Mouse (Mus musculus) heart, postnatal 14 days (tissue): ENCODE data around the gene Treml2. TPM values are rescaled to one million over a fixed set of nuclear protein-coding genes. Genes with fewer than 3 reads are reported as not detected.

Experiments
- DNase-seq, 2 experiments: peaks; one replicate each; pipeline ENCODE4 v3.0.0; 2021 to 2022
- intact Hi-C: fragments of 180-260 bp; cut with DNase I; formaldehyde crosslinking; loops from one replicate; pipeline ENCODE4 v1.15.1; 2025
- long read RNA-seq, 2 experiments: library from polyadenylated mRNA; stranded (forward); transcript quantifications; one replicate each; pipeline ENCODE4 v2.0.0; 2021
- total RNA-seq, 2 experiments: library from RNA; stranded (reverse); gene quantifications; 2 replicates each; pipeline ENCODE4 v1.2.3; 2021

Gene Treml2
- under 1 TPM; 0.53 to 1.00 TPM for total RNA-seq
- long read RNA-seq, experiment 1, result 0 reads
- long read RNA-seq, experiment 2, result 0 reads

DNA sequence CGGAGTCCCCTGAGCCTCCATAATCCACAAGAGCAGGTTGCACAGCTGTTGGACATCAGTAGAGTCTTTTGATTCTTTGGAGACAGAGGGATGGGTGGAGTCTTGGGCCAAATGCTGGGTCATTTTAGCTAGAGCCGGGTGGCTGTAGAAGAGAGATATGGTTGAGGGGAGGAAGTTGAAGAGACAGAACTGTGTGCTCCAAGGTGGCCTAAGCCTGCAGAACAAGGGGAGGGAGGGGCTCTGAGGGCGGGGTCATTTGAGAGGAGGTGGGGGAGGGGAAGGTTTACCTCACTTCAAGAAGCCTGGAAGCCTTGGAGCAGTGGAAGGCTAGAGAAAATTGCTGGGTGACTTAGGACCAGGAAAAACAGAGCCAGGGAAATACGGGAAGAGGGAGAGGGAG lies at the start of gene Treml2:
Gene Treml2, plus strand, starts transcription at position 296 of the 400 bp plus-strand sequence.
- intact Hi-C loops, result no loop called here
- DNase-seq, result no peak

DNA sequence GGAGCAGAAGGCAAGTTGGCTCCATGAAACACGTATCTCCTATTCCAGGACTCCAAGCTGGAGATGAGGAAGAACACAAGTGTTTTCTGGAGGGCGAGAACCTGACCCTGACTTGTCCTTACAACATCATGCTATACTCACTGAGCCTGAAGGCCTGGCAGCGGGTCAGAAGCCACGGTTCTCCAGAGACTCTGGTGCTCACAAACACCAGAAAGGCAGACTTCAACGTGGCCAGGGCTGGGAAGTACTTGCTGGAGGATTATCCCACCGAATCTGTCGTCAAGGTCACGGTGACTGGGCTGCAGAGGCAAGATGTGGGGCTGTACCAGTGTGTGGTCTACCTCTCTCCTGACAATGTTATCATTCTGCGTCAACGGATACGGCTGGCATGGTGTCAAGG lies 49.8 kb upstream of the Treml2 start:
- intact Hi-C loops, result no loop called here
- DNase-seq, result no peak

DNA sequence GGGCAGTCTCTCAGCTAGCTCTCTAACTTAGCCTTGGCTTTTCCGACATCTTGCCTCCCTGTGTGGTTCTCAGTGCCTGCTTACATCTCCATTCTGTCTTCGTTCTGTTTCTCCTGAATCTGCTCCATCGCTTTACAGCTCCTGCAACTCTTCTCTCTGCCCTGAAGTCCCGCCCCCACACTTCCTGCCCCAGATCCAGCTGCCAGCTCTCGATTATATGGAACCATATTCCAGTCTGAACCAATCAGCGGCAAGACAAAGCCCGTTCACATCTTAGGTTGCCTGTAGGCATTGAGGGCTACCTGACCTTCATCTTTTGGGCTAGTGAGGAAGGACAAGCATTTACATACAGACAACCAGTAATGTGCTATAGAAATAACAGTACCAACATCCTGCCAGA lies 48.7 kb upstream of the Treml2 start:
- intact Hi-C loops, result no loop called here
- DNase-seq, result no peak

DNA sequence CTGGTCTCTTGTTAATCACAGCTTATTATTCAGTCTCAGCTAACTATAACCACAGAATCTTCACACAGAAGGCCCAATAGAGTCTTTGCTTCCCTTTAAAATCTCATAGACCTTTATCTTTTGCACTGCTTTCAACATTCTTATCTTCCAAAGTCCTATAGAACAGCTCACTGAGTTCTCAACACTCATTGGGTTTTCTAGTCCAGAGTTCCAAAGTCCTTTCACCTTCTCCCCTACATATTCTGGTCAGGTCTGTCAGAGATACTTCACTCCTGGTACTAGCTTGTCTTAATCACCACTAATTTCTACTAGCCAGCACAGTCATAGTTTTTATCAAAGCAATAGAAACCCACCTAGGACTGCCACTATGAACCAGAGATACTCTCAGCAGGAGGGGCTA lies 42.7 kb upstream of the Treml2 start:
- intact Hi-C loops, result no loop called here
- no peak for DNase-seq

DNA sequence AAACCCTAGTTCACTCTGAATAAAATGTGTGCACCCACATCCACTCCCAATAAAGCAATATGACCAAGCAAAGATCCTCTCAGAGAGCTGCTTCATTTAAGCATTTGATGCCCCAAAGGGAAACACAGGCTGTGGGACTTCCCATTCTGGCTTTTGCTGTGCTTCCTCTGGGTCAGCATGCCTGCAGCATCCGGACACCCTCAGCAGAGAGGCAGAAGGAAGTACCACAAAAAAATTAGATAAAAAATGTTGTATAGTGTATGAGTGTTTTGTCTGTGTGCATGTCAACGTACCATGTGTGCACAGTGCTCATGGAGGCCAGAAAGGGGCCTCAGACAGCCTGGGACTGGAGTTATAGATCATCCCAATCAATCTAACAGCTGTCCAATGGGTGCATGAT lies 37.4 kb upstream of the Treml2 start:
- no peak for DNase-seq

DNA sequence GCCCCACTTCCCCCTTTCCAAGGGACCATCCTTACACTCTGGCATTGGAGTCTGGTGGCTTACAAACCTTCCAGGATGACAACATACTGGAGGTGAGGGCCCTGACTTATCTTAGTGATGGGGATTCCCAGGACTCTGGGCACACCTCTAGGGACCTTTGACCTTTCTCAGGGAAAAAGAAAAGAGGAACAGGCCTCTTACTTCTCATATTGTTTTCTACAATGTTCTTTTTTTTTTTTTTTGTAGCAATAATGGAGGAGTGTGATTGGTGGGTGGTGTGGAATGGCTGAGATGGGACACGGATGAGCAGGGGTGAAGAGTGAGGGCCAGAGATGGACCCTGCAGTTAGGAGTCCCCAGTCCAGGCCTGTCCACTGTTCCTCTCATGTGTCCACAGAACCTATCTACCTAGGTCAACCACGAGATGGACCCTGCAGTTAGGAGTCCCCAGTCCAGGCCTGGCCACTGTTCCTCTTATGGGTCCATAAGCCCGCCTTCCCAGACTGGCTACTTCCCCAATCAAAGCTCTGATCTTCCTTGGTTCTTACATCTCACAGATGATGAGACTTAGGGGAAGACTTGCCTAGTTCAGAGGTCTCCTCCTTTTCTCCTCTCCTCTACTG lies 35.4 kb upstream of the Treml2 start, which contains the start of gene Treml4:
Gene Treml4, plus strand, starts transcription at position 555 of the 622 bp plus-strand sequence.
- intact Hi-C loops, result no loop called here
- DNase-seq, result no peak

More for the DNA sequence above, 37.4 kb upstream of the Treml2 start:
- intact Hi-C loops, result no loop called here

DNA sequence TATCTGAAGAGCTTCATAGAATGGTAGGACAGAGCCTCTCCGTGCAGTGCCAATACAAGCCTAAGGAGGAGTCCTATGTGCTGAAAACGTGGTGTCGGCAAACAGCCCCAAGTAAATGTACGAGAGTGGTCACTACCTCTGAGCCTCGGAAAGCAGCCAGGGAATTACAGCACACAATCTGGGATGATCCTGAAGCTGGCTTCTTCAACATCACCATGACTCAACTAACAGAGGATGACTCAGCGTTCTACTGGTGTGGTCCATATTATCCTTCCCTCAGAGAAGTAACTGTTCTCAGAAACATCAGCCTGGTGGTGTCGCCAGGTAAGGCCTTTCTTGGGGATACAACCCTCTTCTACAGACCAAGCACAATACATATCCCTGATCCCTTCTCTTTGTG lies 34.6 kb upstream of the Treml2 start:
- DNase-seq, result no peak
- intact Hi-C loops, result no loop called here

DNA sequence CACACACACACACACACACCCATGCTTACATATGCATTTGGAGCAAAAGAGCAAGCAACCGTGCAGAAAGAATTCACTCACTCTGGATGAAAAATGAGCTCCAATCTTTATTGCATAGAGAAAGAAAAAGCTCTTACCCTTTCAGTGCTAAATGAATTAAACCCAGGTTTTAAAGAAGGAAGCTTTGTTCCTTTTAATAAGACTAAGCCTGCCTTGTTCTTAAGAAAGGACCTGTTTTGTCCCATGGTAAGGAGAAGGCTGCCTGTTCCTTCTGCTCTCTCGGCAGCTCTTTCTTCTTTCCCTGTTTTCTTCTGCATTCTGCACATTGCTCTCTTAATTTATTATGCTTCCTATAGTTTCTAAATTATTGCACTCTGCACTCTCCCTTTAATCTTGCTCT lies 33.2 kb upstream of the Treml2 start:
- intact Hi-C loops, result no loop called here
- DNase-seq, result no peak

DNA sequence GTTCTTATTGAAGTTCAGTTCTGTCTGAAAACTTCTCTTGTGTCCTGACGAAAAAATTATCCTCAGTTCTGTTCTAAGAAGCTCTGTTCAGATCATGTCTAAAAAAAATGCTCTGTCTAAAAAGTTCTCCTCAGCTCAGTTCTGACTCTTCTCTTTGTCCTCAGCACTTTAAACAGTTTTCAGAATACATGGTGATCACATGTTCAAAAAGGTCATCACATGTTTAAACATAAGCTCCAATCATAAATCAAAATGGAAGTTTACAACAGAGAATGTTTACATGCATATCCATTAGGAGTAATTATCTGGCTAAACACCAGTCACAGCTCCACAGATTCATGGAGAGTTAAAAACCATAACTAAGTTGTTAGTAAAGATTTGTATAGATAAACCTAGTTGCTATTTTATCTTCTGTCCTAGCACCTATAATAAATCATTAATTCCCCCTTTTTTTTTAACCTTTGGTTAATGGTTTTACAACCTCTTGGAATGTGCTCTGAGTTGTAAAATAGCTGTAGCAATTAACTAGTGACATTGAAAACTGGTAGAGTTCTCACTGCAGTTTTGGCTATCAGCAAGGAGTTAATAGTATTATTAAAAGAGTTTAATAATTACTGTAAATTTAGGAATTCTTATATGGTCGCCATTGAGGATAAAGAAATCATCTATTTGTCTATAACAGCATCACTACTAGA lies 32.5 kb upstream of the Treml2 start:
- no peak for DNase-seq
- intact Hi-C loops, result no loop called here

DNA sequence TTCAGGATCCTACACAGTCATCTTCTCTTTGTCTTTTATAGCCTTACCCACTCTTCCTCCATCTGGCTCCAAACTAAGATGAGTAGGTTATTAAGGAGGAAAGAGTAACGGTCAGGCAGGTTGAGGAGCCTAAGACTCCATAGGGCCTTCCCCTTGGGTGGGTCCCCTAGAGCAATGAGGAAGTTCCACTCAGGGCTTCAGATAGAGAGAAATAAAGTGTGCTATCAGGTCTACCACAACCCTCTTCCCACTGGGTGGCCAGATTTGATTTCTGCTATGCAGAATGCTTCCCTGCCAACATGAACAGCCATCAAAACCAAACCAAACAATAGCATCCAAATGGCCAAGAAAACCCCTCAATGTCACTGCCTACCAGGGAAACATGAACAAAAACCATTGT lies 31.7 kb upstream of the Treml2 start:
- intact Hi-C loops, result no loop called here
- DNase-seq, result no peak

DNA sequence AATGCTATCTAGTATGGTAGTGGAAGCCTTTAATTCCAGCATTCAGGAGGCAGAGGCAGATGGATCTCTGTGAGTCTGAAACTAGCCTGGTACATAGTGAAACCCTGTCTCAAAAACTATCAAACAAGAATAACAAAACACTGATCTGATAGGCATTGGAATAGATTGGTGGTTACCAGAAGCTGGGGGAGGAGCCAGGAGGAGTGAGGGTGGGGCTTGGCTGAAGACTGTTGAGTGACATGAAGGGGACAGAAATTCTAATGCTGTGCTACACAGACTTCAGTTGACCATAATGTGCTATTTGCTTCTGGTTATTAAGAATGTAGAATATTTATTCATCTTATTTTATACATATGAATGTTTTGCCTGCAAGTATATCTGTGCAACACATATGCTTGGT lies 31.0 kb upstream of the Treml2 start:
- intact Hi-C loops, result no loop called here
- no peak for DNase-seq

DNA sequence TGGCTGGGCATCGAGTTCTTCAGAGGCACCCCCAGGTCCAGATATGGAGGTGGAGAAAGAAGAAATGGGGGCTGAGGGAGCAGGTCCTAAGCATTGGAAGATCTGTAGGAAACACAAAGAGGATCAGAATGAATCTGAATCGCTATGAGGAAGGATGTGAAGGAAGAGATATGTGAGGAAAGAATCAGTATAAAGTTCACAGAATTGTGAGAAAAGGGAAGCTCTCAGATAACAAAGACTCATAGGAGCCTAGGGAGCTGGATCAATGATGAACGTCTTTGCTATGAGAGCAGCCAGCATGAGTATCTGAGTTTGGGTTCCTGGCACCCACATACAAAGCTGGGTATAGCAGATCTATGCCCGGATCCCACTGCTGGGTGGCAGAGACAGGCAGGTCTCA lies 29.5 kb upstream of the Treml2 start:
- no peak for DNase-seq
- intact Hi-C loops, result loop anchor here (5.0 kb wide), 1 partner anchor 332 kb away; no protein-coding TSS in a partner anchor

DNA sequence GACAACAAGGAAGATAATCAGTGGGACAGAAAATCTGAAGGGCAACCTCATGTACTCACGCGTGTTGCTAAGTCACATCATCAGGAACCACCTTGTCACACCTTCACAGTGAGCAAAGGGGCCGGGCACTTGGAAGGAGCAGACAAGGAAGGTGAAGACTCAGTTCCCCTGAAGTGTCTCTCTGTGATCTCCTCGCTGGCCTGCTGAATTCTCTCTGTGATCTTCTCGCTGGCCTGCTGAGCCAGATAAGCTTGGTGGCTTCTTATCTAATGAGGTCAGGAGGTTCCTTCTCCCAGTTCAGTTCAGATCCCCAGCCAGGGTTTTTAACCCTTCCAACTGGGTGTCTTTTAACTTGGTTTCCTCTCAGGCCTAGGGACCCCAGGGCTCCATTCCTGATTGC lies 27.1 kb upstream of the Treml2 start:
- intact Hi-C loops, result loop anchor here (5.0 kb wide), 1 partner anchor 330 kb away; no protein-coding TSS in a partner anchor
- DNase-seq, result no peak

DNA sequence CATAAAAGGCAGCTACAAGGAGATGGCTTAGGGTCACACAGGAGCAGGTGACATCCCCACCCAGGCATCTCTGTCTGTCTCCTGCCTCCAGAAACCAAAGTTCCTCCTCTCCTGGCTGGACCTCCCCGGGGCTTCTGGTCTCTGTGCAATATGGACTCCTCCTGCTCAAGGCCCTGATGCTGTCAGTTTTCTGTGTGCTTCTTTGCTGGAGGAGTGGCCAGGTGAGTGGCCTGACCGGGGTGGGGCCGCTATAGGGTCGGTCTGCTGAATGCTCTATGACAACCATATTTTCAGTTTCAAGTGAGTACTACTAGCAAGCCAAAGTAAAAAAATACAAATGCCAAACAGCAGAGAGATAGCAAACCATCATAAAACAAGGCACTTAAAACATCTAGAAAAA lies 26.7 kb upstream of the Treml2 start:
- no peak for DNase-seq
- intact Hi-C loops, result loop anchor here (5.0 kb wide), 1 partner anchor 330 kb away; no protein-coding TSS in a partner anchor

DNA sequence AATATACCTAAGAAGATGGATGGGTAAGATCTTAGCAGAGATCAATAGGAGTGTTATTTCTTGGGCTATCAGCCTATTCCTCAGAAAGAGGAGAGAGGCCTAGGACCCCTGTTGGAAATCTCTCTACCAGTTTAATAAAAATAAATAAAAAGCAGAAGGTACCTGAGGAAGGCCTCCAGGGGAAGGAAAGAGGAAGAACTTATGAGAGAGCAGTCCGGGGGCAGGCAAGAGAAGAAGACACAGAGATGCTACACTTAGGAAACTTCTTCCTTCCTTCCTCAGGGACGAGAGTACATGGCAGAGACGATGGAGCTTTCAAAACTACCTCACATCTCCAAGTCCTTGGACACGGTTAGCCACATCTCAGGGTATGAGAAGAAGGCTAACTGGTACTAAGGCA lies 25.2 kb upstream of the Treml2 start:
- no peak for DNase-seq
- intact Hi-C loops, result loop anchor here (1.0 to 5.0 kb wide), 2 partner anchors 63 to 328 kb away; no protein-coding TSS in a partner anchor

DNA sequence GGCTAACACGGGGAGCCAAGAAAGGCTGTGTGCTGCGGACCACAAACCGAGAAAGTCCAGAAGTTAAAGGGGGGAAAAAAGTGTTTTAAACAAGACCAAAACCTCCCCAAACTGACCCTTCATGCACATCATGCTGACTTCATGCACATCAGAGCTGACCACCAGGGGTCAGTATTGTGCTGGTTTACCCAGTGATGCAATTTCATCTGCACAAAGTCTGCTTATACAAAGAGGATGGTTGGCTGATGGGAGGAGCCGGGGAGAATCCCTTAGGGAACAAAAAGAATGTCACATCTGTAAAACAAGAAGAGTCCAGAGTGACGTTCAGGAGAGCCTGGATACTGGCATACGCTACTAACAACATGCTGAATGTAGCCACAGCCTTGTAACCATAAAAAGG lies 24.4 kb upstream of the Treml2 start:
- intact Hi-C loops, result loop anchor here (1.0 to 5.0 kb wide), 3 partner anchors 62 to 327 kb away; partner anchors contain the start of gene Nfya

DNA sequence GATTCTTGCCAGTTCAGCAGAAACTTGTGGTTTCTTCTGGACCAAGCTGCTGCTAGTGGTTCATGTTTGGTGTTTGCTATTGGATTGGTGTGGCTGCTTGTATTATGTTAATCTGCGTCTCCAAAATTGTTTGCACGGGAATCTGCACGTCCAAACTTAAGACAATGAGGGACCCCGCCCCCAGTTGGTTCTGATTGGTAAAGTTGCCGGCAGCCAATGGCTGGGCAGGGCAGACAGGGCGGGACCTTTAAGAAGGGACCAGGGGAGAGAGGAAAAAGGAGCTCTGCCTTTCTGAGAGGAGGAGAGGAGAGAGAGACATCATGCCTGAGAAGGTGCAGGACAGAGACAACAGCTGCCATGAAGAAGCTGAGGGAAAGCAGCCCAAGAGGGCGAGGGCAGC lies 23.6 kb upstream of the Treml2 start:
- intact Hi-C loops, result loop anchor here (5.0 kb wide), 1 partner anchor 132 kb away; the partner anchor contains the start of gene Nfya
- no peak for DNase-seq

More for the DNA sequence above, 24.4 kb upstream of the Treml2 start:
- peak; percentile 75 to 87 for DNase-seq

DNA sequence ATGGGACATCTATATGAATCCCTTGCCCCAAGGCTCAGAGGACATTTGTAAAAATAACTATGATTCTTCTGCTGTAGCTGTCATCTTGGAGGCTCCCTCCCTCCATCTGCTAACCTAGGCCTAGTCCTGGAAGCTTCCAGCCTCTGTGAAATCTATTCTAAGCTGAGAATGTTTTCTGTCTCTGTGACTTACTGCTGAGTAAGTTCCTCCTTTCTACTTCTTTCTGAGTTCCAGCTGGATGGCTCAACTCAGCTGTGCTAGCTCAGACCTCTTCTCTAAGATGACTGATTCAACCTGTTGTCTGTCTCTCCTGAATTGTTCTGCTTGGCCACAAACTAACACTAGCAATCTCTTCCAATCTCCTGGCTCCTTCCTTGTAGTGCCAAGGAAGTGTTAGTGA lies 20.9 kb upstream of the Treml2 start:
- DNase-seq, result no peak
- intact Hi-C loops, result loop anchor here (5.0 kb wide), 1 partner anchor 129 kb away; the partner anchor contains the start of gene Nfya

DNA sequence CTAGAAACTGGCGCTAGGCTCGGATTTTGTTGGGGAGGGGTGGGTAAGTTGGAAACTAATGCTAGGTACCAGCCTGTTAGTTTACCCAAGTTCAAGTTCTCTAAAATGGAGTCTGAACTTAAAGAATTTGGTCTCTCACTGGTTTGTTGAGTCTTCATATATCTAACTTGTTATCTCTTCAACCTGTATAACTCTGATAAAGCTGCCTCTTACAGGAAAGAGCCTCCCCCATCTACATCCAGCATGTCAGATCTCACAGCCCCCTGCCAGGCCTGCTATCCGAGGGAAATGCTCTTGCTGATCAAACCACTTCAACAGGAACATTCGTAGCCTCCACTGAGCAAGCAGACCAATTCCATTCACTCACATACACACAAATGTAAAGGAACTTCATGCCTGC lies 20.3 kb upstream of the Treml2 start:
- no peak for DNase-seq
- intact Hi-C loops, result loop anchor here (5.0 kb wide), 1 partner anchor 128 kb away; the partner anchor contains the start of gene Nfya

DNA sequence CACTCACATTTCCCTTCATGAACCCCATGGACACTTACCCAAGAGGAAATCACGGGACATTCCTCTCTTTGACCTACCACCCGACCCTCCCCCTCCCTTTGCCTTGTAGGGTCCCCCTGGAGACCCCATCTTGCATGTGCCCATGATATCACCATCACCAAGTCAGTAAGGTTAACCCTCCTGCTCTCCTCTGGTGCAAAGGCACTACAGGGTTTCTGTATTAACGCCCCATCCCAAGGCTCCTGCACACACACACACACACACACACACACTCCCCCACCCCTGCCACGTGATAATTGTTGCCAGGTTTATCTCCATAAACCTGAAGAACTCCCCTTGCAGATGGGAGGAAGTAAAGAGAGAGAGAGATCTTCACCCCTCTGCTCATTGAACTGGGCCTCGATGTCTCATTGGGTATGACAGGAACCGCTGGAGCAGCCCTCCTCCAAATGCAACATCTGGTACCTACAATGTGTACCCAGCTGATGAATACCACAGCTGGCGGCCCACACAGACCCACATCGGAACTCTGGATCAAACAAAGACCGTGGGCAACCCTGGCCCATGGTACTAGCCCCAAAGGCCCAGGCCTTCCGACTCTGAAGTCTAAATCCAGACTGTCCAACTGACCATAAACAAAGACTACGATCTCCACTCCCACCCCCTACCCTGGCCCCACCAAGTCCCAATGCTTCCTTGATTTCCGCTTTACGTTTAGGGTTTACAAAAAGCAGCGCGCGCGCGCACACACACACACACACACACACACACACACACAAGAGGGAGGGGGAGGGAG lies 18.2 kb upstream of the Treml2 start:
- DNase-seq, result no peak
- intact Hi-C loops, result no loop called here

DNA sequence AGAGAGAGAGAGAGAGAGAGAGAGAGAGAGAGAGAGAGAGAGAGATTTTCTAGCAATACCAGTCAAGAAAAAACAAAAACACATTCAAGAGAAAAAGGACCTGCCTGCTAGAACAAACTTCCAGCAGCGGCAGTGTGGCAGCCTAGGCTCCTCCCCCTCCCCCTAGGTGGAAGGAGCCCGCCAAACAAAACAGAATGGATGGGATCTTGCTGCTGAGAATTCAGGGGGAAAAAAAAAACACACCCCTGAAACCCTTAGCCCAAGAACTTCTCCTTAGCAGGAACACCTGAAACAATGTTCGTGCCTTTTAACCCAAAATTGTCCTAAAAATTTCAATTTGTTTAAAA lies 17.6 kb upstream of the Treml2 start:
- intact Hi-C loops, result no loop called here
- no peak for DNase-seq
